Mouse (Mus musculus): ENCODE data around the gene Dglucy.

- TF ChIP-seq CTCF (conservative IDR thresholded peaks at IDR 0.05; ENCODE audit: low read length) (no peak), NANOG (IDR thresholded peaks at IDR 0.05; ENCODE audit: borderline replicate concordance, low read length) (no peak), POU5F1 (IDR thresholded peaks at IDR 0.05; ENCODE audit: borderline replicate concordance, low read length) (no peak)
Measured at GRCm38 (mm10) chr12:100862856-100863446, 84.1 kb downstream of the Dglucy start.
